Mouse (Mus musculus): ENCODE results near the gene Serp2. TPM values are rescaled to one million over a fixed set of nuclear protein-coding genes. Genes with fewer than 3 reads are reported as not detected.
A peak's percentile ranks its signal among the peaks of the same experiment; 100 is the strongest.
"Not testable (repeated sequence)": the region's sequence is repeated elsewhere in the genome, so short reads cannot be mapped to it uniquely, and the experiment has no call there.

Serp2 gene
- polyA plus RNA-seq, 1 experiment from 2014 or later, result 12.7 TPM

DNA sequence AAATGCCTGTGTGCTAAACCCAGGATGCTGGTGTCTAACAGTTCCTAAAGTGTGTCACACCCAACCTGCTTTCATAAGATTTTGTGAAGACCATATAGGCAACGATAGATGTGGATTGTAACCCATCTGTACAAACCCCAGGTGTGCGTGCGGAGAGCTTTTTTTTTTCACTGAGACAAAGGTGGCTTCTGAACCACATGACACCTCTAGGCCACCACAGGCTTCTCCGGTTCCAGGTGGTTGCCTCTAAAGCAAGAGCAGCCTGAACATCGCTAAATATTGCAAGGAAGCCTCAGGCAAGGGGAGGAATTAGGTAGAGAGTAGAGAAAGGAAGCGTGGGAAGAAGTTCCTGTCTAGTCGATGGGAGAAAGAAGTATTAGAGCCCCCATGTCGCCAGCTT, 10.0 kb upstream of the Serp2 start:
- 82% methylated on average over 8 of the region's 8 CpGs for WGBS
- H3K27me3 ChIP-seq (ENCODE audit: control insufficient read depth, insufficient read depth, low read length), result no peaks in the 10 kb centered on the region
- peaks cover 13% of the 10 kb centered on the region for H3K4me1 ChIP-seq (ENCODE audit: control insufficient read depth, insufficient read depth, low read length)
- no peaks in the 10 kb centered on the region for H3K9me3 ChIP-seq (ENCODE audit: control insufficient read depth, low read depth, low read length)
- no peak overlapping the region for H3K4me3 ChIP-seq (ENCODE audit: low read depth, low read length)
- no peak overlapping the region for H3K4me2 ChIP-seq (replicated peaks; ENCODE audit: low read depth, low read length)
- H3K9ac ChIP-seq (replicated peaks; ENCODE audit: low read depth, low read length), result no peak overlapping the region
- no peak overlapping the region for H3K27ac ChIP-seq (ENCODE audit: low read length)
- ATAC-seq (ENCODE audit: insufficient number of reproducible peaks, insufficient read depth, low FRiP score, low read depth), result no peak
- no peaks in the 10 kb centered on the region for H3K36me3 ChIP-seq (ENCODE audit: control insufficient read depth, insufficient read depth, low read length)

DNA sequence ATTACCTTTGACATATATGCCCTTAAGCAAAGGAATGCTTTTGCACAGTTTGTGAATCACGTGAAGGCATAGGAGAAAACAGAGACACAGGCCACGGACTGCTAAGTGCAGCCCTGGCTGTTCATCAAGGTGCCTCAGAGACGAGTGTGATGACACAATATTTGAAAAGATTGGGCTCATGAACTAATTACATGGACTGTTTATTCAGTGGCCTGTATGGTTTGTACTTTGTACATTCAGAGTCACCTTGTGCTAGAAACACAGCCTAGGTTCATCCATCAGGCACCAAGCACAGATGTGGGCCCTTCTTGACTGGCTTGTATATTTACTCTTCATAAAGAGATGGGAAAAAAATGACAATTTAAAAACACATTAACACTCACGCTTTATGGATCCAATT, 9.5 kb upstream of the Serp2 start:
- H3K4me2 ChIP-seq (replicated peaks; ENCODE audit: low read depth, low read length), result no peak overlapping the region
- no peak for ATAC-seq (ENCODE audit: insufficient number of reproducible peaks, insufficient read depth, low FRiP score, low read depth)
- no peak overlapping the region for H3K4me3 ChIP-seq (ENCODE audit: low read depth, low read length)
- H3K9ac ChIP-seq (replicated peaks; ENCODE audit: low read depth, low read length), result no peak overlapping the region
- H3K27ac ChIP-seq (ENCODE audit: low read length), result no peak overlapping the region
- no peaks in the 10 kb centered on the region for H3K27me3 ChIP-seq (ENCODE audit: control insufficient read depth, insufficient read depth, low read length)
- H3K36me3 ChIP-seq (ENCODE audit: control insufficient read depth, insufficient read depth, low read length), result no peaks in the 10 kb centered on the region
- no peaks in the 10 kb centered on the region for H3K9me3 ChIP-seq (ENCODE audit: control insufficient read depth, low read depth, low read length)
- H3K4me1 ChIP-seq (ENCODE audit: control insufficient read depth, insufficient read depth, low read length), result peaks cover 13% of the 10 kb centered on the region
- WGBS, result 60% methylated on average over 4 of the region's 4 CpGs

DNA sequence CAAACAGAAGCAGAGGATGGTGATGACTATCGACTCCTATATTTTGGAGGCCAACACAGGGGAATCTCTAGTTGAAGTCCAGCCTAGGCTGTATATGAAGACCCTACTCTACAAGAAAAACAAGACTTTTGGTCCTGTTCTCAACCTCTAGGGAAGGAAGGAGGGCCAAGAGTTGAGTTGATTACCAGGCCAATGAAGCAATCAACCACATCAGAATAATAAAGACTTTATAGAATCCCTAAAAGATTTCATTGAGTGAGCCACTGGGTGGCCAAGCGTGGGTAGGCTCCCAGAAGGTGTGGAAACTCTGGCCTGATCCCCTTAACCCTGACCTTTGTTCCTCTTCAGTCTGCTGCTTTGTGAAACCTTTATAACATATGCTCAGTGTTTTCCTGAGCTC, 2.5 kb upstream of the Serp2 start:
- 80% methylated on average over 2 of the region's 2 CpGs for WGBS
- Histone ChIP-seq H3K9me3 (ENCODE audit: control insufficient read depth, low read depth, low read length) (no peaks in the 10 kb centered on the region), H3K4me2 (replicated peaks; ENCODE audit: low read depth, low read length) (no peak overlapping the region), H3K4me1 (ENCODE audit: control insufficient read depth, insufficient read depth, low read length) (peaks cover 11% of the 10 kb centered on the region; the same call in 1 of the 2 replicates), H3K9ac (replicated peaks; ENCODE audit: low read depth, low read length) (no peak overlapping the region), H3K36me3 (ENCODE audit: control insufficient read depth, insufficient read depth, low read length) (no peaks in the 10 kb centered on the region), H3K4me3 (ENCODE audit: low read depth, low read length) (no peak overlapping the region), H3K27me3 (ENCODE audit: control insufficient read depth, insufficient read depth, low read length) (no peaks in the 10 kb centered on the region), H3K27ac (ENCODE audit: low read length) (no peak overlapping the region)
- ATAC-seq (ENCODE audit: insufficient number of reproducible peaks, insufficient read depth, low FRiP score, low read depth), result no peak

DNA sequence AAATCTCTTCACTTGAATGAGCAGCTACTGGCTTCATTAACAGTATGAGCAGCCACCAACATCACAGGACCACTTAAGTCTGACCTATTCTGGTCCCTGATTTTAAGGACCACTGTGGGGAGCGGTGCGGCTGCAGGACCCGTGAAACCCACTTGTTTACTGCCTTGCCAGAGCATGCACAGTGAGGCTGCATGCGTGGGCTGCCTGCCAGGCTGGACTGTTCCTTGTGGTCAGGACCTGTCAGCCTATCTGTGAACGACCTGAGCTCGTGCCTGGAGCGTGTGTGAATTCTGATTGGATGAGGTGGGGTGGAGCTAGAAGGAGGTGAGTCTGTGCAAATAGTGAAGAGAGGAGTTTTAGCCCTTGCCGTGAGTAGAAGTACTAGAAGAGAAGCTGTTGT, 1.5 kb upstream of the Serp2 start:
- H3K27me3 ChIP-seq (ENCODE audit: control insufficient read depth, insufficient read depth, low read length); ATAC-seq (ENCODE audit: insufficient number of reproducible peaks, insufficient read depth, low FRiP score, low read depth); H3K9me3 ChIP-seq (ENCODE audit: control insufficient read depth, low read depth, low read length); H3K27ac ChIP-seq (ENCODE audit: low read length); H3K36me3 ChIP-seq (ENCODE audit: control insufficient read depth, insufficient read depth, low read length); H3K4me3 ChIP-seq (ENCODE audit: low read depth, low read length); H3K9ac ChIP-seq (replicated peaks; ENCODE audit: low read depth, low read length); H3K4me2 ChIP-seq (replicated peaks; ENCODE audit: low read depth, low read length): not testable (repeated sequence)
- WGBS, result 43% methylated on average over 8 of the region's 8 CpGs
- peaks cover 11% of the 10 kb centered on the region; the same call in 1 of the 2 replicates for H3K4me1 ChIP-seq (ENCODE audit: control insufficient read depth, insufficient read depth, low read length)

DNA sequence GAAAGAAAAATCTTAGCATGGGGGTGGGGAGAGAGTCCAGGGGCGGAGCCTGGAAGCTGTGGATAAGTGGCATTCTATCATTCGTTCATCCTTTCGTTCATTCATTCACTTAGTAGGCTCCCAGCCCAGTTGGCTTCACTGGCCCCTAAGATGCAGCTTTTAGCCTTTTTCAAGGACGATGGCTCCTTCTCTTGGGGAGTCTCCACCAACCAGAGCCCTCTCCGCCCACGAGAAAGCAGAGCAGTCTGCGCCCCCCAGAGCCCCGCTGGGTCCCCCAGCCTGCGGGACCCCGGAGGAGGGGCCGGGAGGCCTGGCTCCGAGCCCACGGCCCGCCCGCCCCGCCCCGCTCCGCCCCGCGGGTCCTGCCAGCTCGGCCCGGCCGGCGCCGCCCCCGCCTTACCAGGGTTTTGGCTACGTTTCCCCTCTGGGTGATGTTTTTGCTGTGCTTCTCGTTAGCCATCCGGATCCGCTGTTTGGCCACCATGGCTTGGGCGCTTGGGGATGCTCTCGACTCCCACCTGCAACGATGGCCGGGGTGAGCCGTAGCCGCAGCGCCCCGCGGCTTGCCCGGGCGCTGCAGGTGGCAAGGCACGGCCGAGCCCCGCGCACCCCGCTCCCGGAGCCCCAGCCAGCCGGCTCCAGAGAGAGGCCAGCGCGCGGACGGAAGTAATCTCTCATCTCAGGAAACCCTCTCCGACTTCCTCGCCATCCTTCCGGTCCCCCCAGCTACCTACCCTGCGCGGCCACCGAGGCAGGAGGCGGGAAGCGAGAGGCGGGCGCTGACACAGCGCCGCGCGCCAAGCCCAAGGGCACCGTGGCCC, 448 bp downstream of the Serp2 start:
- Histone ChIP-seq H3K9ac (replicated peaks; ENCODE audit: low read depth, low read length) (peak overlapping the region; percentile 53), H3K4me2 (replicated peaks; ENCODE audit: low read depth, low read length) (peak overlapping the region; percentile 91), H3K27ac (ENCODE audit: low read length) (peak overlapping the region; percentile 72; the same call in 1 of the 2 replicates), H3K36me3 (ENCODE audit: control insufficient read depth, insufficient read depth, low read length) (no peaks in the 10 kb centered on the region), H3K27me3 (ENCODE audit: control insufficient read depth, insufficient read depth, low read length) (no peaks in the 10 kb centered on the region), H3K4me1 (ENCODE audit: control insufficient read depth, insufficient read depth, low read length) (peaks cover 11% of the 10 kb centered on the region; the same call in 1 of the 2 replicates), H3K4me3 (ENCODE audit: low read depth, low read length) (peak overlapping the region; percentile 61), H3K9me3 (ENCODE audit: control insufficient read depth, low read depth, low read length) (no peaks in the 10 kb centered on the region)
- WGBS, result under 1% methylated on average over 65 of the region's 67 CpGs
- peak; percentile 68 for ATAC-seq (ENCODE audit: insufficient number of reproducible peaks, insufficient read depth, low FRiP score, low read depth)

DNA sequence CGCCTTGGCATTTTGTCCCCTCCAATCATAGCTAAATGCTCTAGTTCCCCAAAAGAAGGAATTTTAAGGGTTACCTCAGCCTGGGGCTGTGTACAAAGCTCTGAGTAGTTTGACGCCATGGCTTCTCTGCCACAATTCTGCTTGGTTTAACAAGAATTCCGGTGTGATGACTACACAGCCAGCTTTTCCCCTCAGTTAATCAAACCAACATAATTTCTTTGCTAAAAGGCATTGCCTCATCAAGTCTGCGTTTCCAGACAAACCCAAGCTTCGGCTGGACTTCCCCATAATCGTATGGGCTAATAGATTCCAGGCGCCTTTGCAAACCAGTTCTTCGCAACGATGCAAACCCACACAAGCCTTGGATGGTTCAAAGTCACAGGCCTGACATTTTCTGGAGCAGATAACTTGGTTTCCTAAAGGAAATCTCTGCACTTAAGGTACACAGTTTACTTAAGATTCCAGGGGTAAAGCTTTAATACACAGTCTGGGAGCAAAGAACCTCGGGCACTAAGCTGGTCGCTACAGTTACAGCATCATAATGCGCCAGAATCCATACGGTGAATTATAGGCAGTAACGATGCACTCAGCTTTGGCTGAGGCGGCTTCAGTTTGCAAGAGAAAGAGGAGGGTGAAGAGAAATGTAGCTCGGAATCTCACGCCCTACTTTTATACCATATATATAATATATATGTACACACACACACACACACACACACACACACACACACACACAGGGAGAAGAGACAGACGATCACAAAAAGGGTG, 1.2 kb downstream of the Serp2 start:
- peak overlapping the region; percentile 61 for H3K4me3 ChIP-seq (ENCODE audit: low read depth, low read length)
- peaks cover 11% of the 10 kb centered on the region; the same call in 1 of the 2 replicates for H3K4me1 ChIP-seq (ENCODE audit: control insufficient read depth, insufficient read depth, low read length)
- H3K27me3 ChIP-seq (ENCODE audit: control insufficient read depth, insufficient read depth, low read length), result no peaks in the 10 kb centered on the region
- no peaks in the 10 kb centered on the region for H3K9me3 ChIP-seq (ENCODE audit: control insufficient read depth, low read depth, low read length)
- no peak for ATAC-seq (ENCODE audit: insufficient number of reproducible peaks, insufficient read depth, low FRiP score, low read depth)
- 40% methylated on average over 18 of the region's 18 CpGs for WGBS
- H3K36me3 ChIP-seq (ENCODE audit: control insufficient read depth, insufficient read depth, low read length), result no peaks in the 10 kb centered on the region
- H3K27ac ChIP-seq (ENCODE audit: low read length), result peak overlapping the region; percentile 72; the same call in 1 of the 2 replicates
- H3K4me2 ChIP-seq (replicated peaks; ENCODE audit: low read depth, low read length), result peak overlapping the region; percentile 91
- 0 out of 2 replicates have a peak overlapping the region, but pooled peaks have one; percentile 53 for H3K9ac ChIP-seq (replicated peaks; ENCODE audit: low read depth, low read length)

DNA sequence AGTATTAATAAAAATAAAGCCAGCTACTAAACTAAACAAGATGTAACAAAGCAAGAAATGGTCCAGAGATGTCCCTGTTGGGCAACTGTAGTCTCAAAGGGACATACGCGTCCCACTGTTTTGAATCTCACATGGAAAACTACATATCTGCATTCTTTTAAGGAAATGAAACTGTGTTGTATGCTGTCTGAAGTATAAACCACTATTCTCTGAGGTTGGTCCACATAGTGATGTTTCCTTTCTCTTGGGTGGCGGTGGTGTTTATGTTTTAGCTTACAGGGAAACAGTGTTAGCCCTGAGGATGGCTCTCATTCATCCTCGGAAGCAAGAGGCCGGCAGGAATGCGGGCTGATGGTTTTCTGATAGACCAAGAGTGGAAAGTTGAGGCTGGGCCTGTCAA, 12.6 kb downstream of the Serp2 start:
- Histone ChIP-seq H3K9ac (replicated peaks; ENCODE audit: low read depth, low read length) (no peak overlapping the region), H3K4me2 (replicated peaks; ENCODE audit: low read depth, low read length) (no peak overlapping the region), H3K4me1 (ENCODE audit: control insufficient read depth, insufficient read depth, low read length) (peaks cover 6% of the 10 kb centered on the region; the same call in 1 of the 2 replicates), H3K27ac (ENCODE audit: low read length) (no peak overlapping the region), H3K9me3 (ENCODE audit: control insufficient read depth, low read depth, low read length) (no peaks in the 10 kb centered on the region), H3K27me3 (ENCODE audit: control insufficient read depth, insufficient read depth, low read length) (no peaks in the 10 kb centered on the region), H3K36me3 (ENCODE audit: control insufficient read depth, insufficient read depth, low read length) (no peaks in the 10 kb centered on the region), H3K4me3 (ENCODE audit: low read depth, low read length) (no peak overlapping the region)
- ATAC-seq (ENCODE audit: insufficient number of reproducible peaks, insufficient read depth, low FRiP score, low read depth), result no peak
- WGBS, result 65% methylated on average over 6 of the region's 6 CpGs

DNA sequence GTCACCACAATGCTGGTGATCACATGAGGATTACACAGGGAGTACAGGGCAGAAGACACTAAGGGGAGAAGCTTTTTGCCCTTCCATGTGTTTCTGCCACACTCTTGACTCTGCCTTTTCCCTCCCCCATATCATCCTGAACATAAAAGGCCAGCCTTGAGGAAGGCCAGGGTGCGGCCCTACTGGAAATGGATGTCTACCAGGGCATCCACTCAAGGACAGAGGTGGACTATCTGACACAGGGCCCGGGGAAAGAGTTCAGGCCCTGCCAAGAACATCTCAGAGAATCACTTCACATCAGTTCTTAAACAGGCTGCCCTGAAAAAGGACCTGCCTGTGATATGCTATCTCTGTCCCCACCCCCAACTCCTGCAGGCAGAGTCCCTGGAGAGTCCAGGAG, 15.3 kb downstream of the Serp2 start:
- H3K27me3 ChIP-seq (ENCODE audit: control insufficient read depth, insufficient read depth, low read length), result no peaks in the 10 kb centered on the region
- H3K4me1 ChIP-seq (ENCODE audit: control insufficient read depth, insufficient read depth, low read length), result peaks cover 10% of the 10 kb centered on the region; the same call in 1 of the 2 replicates
- H3K36me3 ChIP-seq (ENCODE audit: control insufficient read depth, insufficient read depth, low read length), result no peaks in the 10 kb centered on the region
- ATAC-seq (ENCODE audit: insufficient number of reproducible peaks, insufficient read depth, low FRiP score, low read depth), result no peak
- no peak overlapping the region for H3K27ac ChIP-seq (ENCODE audit: low read length)
- H3K4me3 ChIP-seq (ENCODE audit: low read depth, low read length), result no peak overlapping the region
- H3K4me2 ChIP-seq (replicated peaks; ENCODE audit: low read depth, low read length), result no peak overlapping the region
- H3K9ac ChIP-seq (replicated peaks; ENCODE audit: low read depth, low read length), result no peak overlapping the region
- no peaks in the 10 kb centered on the region for H3K9me3 ChIP-seq (ENCODE audit: control insufficient read depth, low read depth, low read length)
- WGBS, result 59% methylated on average over 2 of the region's 2 CpGs

Data from stomach, embryonic 14.5 days (tissue).